Mouse (Mus musculus): Measurements from ENCODE around the gene Mlycd.

GRCm38 (mm10) chr8:119433582-119434174 lies 39.0 kb downstream of the Mlycd start, which contains the start of gene Osgin1:
- TF ChIP-seq CTCF (IDR thresholded peaks at IDR 0.05; ENCODE audit: low read depth) (no peak), EP300 (optimal IDR thresholded peaks at IDR 0.05) (no peak)
